Mouse (Mus musculus) ES-Bruce4 (cell line): ENCODE results near the gene Micall1.

ENCODE experiments used
- CTCF ChIP-seq: IDR thresholded peaks from one replicate; pipeline ENCODE4 v1.8.1; 2011; ENCODE audit warnings: low read depth, low read length
- POLR2A ChIP-seq: IDR thresholded peaks from one replicate; pipeline ENCODE4 v1.8.1; 2011; ENCODE audit warnings: low read length; ENCODE audit not compliant: insufficient read depth

GRCm38 (mm10) chr15:79162301-79162700 is 53.6 kb downstream of the Micall1 start:
- TF ChIP-seq POLR2A = no peak
- TF ChIP-seq CTCF = no peak
